Mouse (Mus musculus) ovary, adult 10 weeks (tissue): ENCODE results near the gene Olfr1392. TPM values are rescaled to one million over a fixed set of nuclear protein-coding genes. Genes with fewer than 3 reads are reported as not detected.

Experiments used
- polyA plus RNA-seq: library from polyadenylated mRNA; stranded (reverse); fragments of 350-450 nt; fragmentation: Illumina TruSeq; extraction: RNeasy Lipid Tissue Mini Kit (QIAGEN cat#74804); gene quantifications from one replicate; pipeline ENCODE4 v1.2.3, GENCODE M21; 2014

Gene Olfr1392
- polyA plus RNA-seq = not detected

GRCm38 (mm10) chr11:49284982-49285381 is at the start of gene Olfr1392:
TSS of gene Olfr1392 (plus strand) at chr11:49285282.

GRCm38 (mm10) chr11:49243727-49244594 is 41.1 kb upstream of the Olfr1392 start, which contains the start of gene Mgat1:
TSS of gene Mgat1 (plus strand) at chr11:49244191.

GRCm38 (mm10) chr11:49278222-49278621 is 6.9 kb upstream of the Olfr1392 start, which contains the start of gene Olfr1393:
TSS of gene Olfr1393 (plus strand) at chr11:49278304.

GRCm38 (mm10) chr11:49304441-49304840 is 19.4 kb downstream of the Olfr1392 start, which contains the start of gene Olfr10:
TSS of gene Olfr10 (plus strand) at chr11:49304741.

GRCm38 (mm10) chr11:49322442-49322841 is 37.4 kb downstream of the Olfr1392 start, which contains the start of gene Olfr1391:
TSS of gene Olfr1391 (plus strand) at chr11:49322742.

GRCm38 (mm10) chr11:49334888-49335287 is 49.8 kb downstream of the Olfr1392 start, which contains the start of gene Olfr1390:
TSS of gene Olfr1390 (plus strand) at chr11:49335188.

Other genes starting within 250 kb of the Olfr1392 start
- 14.9 TPM for gene 9930111J21Rik2, start 234.0 kb upstream of the Olfr1392 start, polyA plus RNA-seq
- gene Tgtp2, start 221.1 kb upstream of the Olfr1392 start, polyA plus RNA-seq = 21.7 TPM
- gene Ifi47, start 208.7 kb upstream of the Olfr1392 start, polyA plus RNA-seq = 19.0 TPM
- 0.20 TPM for gene Olfr1396, start 170.4 kb upstream of the Olfr1392 start, polyA plus RNA-seq
- gene Olfr1395, start 143.0 kb upstream of the Olfr1392 start, polyA plus RNA-seq = not detected
- not detected for gene Olfr1394, start 130.9 kb upstream of the Olfr1392 start, polyA plus RNA-seq
- 5.2 TPM for gene Btnl9, start 98.1 kb upstream of the Olfr1392 start, polyA plus RNA-seq
- gene Zfp62, start 82.0 kb upstream of the Olfr1392 start, polyA plus RNA-seq = 234 TPM
- 16.9 TPM for gene Mgat1, start 41.1 kb upstream of the Olfr1392 start, polyA plus RNA-seq
- gene Olfr1393, start 7.0 kb upstream of the Olfr1392 start, polyA plus RNA-seq = not detected
- gene Olfr10, start 19.5 kb downstream of the Olfr1392 start, polyA plus RNA-seq = not detected
- gene Olfr1391, start 37.5 kb downstream of the Olfr1392 start, polyA plus RNA-seq = not detected
- not detected for gene Olfr1390, start 49.9 kb downstream of the Olfr1392 start, polyA plus RNA-seq
- gene Olfr1389, start 137.8 kb downstream of the Olfr1392 start, polyA plus RNA-seq = not detected
- gene Olfr1388, start 151.3 kb downstream of the Olfr1392 start, polyA plus RNA-seq = not detected
- not detected for gene Olfr1387, start 170.1 kb downstream of the Olfr1392 start, polyA plus RNA-seq
- not detected for gene Olfr1386, start 179.8 kb downstream of the Olfr1392 start, polyA plus RNA-seq
- not detected for gene Olfr1385, start 203.8 kb downstream of the Olfr1392 start, polyA plus RNA-seq
- gene Olfr1384, start 221.4 kb downstream of the Olfr1392 start, polyA plus RNA-seq = not detected
- not detected for gene Olfr1383, start 234.4 kb downstream of the Olfr1392 start, polyA plus RNA-seq
- not detected for gene Olfr1382, start 243.0 kb downstream of the Olfr1392 start, polyA plus RNA-seq